Mouse (Mus musculus) forebrain, embryonic 12.5 days (tissue): ENCODE results near the gene Svop. TPM values are rescaled to one million over a fixed set of nuclear protein-coding genes. Genes with fewer than 3 reads are reported as not detected.

Experiments used
- ATAC-seq: fragments of 200-750 bp; cut with Nextera tagmentation; 2 replicates; pipeline ENCODE4 v1.8.0; 2017; ENCODE audit warnings: moderate TSS enrichment; ENCODE audit not compliant: low FRiP score
- H3K27ac ChIP-seq: fragments of 300-500 bp; sonication (generic); 2 replicates; pipeline ENCODE4 v1.5.1; 2016; ENCODE audit warnings: mild to moderate bottlenecking
- H3K27me3 ChIP-seq: fragments of 300-500 bp; sonication (generic); 2 replicates; pipeline ENCODE4 v1.6.1; 2016; ENCODE audit warnings: mild to moderate bottlenecking
- H3K36me3 ChIP-seq: fragments of 300-500 bp; sonication (generic); replicated peaks from 2 replicates; pipeline ENCODE4 v1.6.1; 2016; ENCODE audit warnings: mild to moderate bottlenecking
- H3K4me1 ChIP-seq: fragments of 300-500 bp; sonication (generic); 2 replicates; pipeline ENCODE4 v1.6.1; 2016
- H3K4me2 ChIP-seq: fragments of 300-500 bp; sonication (generic); 2 replicates; pipeline ENCODE4 v1.6.1; 2016; ENCODE audit warnings: mild to moderate bottlenecking, moderate library complexity
- H3K4me3 ChIP-seq: fragments of 300-500 bp; sonication (generic); replicated peaks from 2 replicates; pipeline ENCODE4 v1.5.1; 2016; ENCODE audit warnings: mild to moderate bottlenecking
- H3K9ac ChIP-seq: fragments of 300-500 bp; sonication (generic); 2 replicates; pipeline ENCODE4 v1.6.1; 2016; ENCODE audit warnings: mild to moderate bottlenecking
- H3K9me3 ChIP-seq: fragments of 300-500 bp; sonication (generic); 2 replicates; pipeline ENCODE4 v1.6.1; 2016
- WGBS: fragments of 180-500 bp; shearing (Covaris S2); methylation state at CpG from one replicate; pipeline ENCODE4 v1.1.7; 2016; 5-methylcytosine and 5-hydroxymethylcytosine counted together
- polyA plus RNA-seq: library from polyadenylated mRNA; unstranded; fragments of >200 nt; fragmentation: Nextera tagmentation; extraction: Ambion mirVana; gene quantifications from 2 replicates; pipeline ENCODE4 v1.2.1, GENCODE M21; 2016

Svop gene
- polyA plus RNA-seq, 1 experiment from 2014 or later: 40.2 TPM

DNA sequence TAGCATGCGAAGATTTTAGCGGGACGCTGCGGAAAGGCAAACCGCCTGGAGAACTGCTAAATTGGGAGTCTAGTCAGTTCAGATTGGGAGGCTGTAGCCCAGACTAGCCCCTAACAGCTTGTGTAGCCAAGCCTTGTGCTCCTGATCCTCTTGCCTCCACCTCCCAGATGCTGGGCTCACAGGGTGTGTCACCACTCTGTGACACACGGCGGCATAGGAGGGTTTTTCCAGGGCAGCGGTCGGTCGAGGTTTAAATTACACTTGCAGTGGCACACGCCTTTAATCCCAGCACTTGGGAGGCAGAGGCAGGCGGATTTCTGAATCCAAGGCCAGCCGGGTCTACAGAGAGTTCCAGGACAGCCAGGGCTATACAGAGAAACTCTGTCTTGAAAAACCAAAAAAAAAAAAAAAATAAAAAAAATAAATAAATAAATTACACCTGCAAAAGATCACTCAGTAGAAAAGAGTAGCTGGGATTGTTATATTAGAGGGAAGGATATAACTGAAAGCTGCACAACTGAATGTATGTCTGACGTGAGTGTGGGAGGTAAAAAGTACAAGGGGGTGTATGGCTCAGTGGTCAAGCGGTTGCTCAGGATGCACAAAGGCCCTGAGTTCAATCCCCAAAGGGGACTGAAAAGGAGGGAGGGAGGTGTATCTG, 38.3 kb upstream of the Svop start:
- no peak overlapping the region for H3K9ac ChIP-seq
- ATAC-seq: no peak
- H3K36me3 ChIP-seq: peaks cover 12% of the 10 kb centered on the region; the same call in 1 of the 2 replicates
- peaks cover 38% of the 10 kb centered on the region for H3K4me1 ChIP-seq
- peak overlapping the region; percentile 99 for H3K4me2 ChIP-seq
- 79% methylated on average over 15 of the region's 15 CpGs for WGBS
- H3K9me3 ChIP-seq: no peaks in the 10 kb centered on the region
- peak overlapping the region; percentile 90 for H3K4me3 ChIP-seq
- H3K27me3 ChIP-seq: no peaks in the 10 kb centered on the region
- H3K27ac ChIP-seq: no peak overlapping the region

DNA sequence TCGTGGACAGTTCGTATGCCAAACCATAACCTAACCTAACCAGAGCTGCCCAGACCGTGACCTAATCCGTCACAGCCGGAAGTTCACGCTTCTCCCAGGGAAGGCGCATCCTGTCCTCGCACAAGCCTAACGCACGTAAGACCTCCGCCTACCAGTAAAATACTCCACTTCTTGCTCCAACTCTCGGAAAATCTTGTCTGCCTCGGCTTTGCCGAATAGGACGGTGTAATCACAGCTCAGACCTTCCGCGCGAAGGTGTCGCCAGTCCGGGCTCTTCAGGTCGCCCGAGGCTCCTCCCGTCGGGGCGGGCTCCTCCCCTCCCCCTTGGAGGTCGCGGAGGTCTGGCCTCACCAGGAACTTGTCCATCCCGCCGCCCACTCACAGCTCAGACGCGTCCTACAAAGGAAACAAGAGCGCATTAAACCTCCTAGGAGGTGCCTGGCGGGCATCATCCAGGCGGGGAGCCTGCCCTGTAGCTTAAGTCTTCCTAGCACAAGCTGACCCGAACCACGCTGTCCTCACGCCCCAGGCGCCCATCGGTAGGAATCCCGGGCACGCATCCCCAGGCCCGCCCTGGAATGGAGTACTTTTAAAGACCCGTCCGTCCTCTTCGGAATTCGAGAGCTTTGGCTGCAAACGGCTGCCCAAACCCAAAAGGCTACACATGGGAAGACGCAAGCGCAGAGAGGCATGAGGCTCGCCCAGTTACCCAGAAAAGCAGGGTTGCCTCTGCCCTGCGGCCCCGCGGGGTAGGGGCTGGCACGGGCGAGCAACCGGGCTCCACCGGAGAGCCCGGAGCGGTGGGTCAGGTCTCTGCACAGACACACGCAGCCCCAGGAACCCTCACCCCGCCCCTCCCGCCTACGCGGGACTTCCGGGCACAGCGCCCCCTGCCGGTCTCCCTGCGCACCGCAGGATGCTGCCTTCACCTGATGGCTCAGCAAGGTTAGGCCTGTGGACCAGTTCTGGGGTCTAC, 36.3 kb upstream of the Svop start, which contains the start of gene Alkbh2:
TSS of gene Alkbh2 (minus strand) at position 845 of the 976 bp plus-strand sequence.
- ATAC-seq: peak; percentile 8; the same call in 1 of the 2 replicates
- under 1% methylated on average over 68 of the region's 69 CpGs for WGBS
- H3K4me1 ChIP-seq: peaks cover 26% of the 10 kb centered on the region
- no peaks in the 10 kb centered on the region for H3K27me3 ChIP-seq
- peak within 1 kb of the TSS; percentile 65 for H3K4me3 ChIP-seq
- H3K36me3 ChIP-seq: peaks cover 31% of the 10 kb centered on the region
- peak within 1 kb of the TSS; percentile 83 for H3K27ac ChIP-seq
- H3K9me3 ChIP-seq: no peaks in the 10 kb centered on the region
- H3K4me2 ChIP-seq: peak within 1 kb of the TSS; percentile 96
- peak within 1 kb of the TSS; percentile 72 for H3K9ac ChIP-seq

DNA sequence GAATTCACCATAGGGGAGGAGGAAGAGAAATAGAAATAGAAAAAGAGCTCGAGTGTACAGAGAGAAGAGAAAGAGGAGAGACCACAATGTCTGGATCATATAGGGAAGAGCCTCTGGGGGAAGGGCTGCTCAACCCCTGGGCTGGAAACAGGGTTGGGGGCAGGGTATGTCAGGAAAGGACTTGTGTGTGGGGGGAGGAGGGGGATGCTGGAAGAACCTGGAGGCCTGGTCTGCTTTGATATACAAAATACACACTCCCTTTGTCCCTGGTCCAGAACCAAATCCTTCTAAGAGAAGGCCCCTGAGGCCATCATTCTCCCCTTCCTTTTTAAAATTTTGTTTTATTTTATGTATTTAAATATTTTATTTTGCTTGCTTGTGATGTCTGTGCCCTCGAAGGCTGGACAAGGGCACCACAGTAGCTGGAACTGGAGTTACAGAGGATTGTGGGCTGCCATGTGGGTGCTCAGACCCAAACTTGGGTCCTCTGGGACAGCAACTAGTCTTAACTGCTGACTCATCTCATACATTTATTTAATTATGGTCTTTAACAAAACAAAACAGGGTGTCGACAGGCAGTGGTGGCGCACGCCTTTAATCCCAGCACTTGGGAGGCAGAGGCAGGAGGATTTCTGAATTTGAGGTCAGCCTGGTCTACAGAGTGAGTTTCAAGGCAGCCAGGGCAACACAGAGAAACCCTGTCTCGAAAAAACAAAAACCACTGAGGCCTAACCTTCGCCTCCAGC, 35.3 kb upstream of the Svop start:
- H3K9ac ChIP-seq: no peak overlapping the region

GRCm38 (mm10) chr5:114126008-114126407, 34.6 kb upstream of the Svop start:
- H3K4me2 ChIP-seq: no peak overlapping the region
- no peaks in the 10 kb centered on the region for H3K27me3 ChIP-seq
- no peak overlapping the region for H3K27ac ChIP-seq
- H3K4me1 ChIP-seq: peaks cover 12% of the 10 kb centered on the region
- H3K9me3 ChIP-seq: no peaks in the 10 kb centered on the region
- H3K4me3 ChIP-seq: no peak overlapping the region
- no peak for ATAC-seq
- H3K36me3 ChIP-seq: peaks cover 47% of the 10 kb centered on the region
- H3K9ac ChIP-seq: no peak overlapping the region
- 94% methylated on average over 3 of the region's 3 CpGs for WGBS

More for the DNA sequence above, 35.3 kb upstream of the Svop start:
- WGBS: 84% methylated on average over 7 of the region's 7 CpGs
- Histone ChIP-seq H3K4me2 (peak overlapping the region; percentile 96), H3K9me3 (no peaks in the 10 kb centered on the region), H3K27ac (no peak overlapping the region), H3K27me3 (no peaks in the 10 kb centered on the region), H3K36me3 (peaks cover 41% of the 10 kb centered on the region), H3K4me1 (peaks cover 16% of the 10 kb centered on the region), H3K4me3 (no peak overlapping the region; the same call in 1 of the 2 replicates)
- no peak for ATAC-seq

GRCm38 (mm10) chr5:114119806-114120205, 28.4 kb upstream of the Svop start:
- Histone ChIP-seq H3K9me3 (no peaks in the 10 kb centered on the region), H3K4me2 (no peak overlapping the region), H3K36me3 (peaks cover 92% of the 10 kb centered on the region), H3K27ac (no peak overlapping the region), H3K4me1 (no peaks in the 10 kb centered on the region), H3K4me3 (no peak overlapping the region), H3K27me3 (no peaks in the 10 kb centered on the region), H3K9ac (no peak overlapping the region)
- 87% methylated on average over 4 of the region's 4 CpGs for WGBS
- no peak for ATAC-seq

DNA sequence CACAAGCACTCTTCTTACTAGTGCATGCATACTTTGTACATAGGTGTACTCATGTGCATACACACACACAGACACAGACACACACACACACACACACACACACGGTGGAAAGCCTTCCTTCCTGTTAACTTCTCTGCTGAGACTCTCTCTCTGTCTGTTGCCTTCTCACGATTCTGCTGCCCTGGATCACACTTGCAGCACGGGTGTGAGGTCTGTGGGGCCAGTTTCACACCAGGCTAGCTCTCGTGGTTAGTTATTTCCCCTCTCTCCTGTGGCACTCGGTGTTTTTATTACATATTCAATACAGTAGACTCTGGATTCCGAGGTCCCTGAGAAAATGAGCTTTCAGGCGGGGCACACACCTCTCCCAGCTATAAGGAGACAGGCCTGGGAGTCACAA, 25.2 kb upstream of the Svop start:
- peaks cover 94% of the 10 kb centered on the region for H3K36me3 ChIP-seq
- 82% methylated on average over 7 of the region's 7 CpGs for WGBS
- no peak for ATAC-seq

DNA sequence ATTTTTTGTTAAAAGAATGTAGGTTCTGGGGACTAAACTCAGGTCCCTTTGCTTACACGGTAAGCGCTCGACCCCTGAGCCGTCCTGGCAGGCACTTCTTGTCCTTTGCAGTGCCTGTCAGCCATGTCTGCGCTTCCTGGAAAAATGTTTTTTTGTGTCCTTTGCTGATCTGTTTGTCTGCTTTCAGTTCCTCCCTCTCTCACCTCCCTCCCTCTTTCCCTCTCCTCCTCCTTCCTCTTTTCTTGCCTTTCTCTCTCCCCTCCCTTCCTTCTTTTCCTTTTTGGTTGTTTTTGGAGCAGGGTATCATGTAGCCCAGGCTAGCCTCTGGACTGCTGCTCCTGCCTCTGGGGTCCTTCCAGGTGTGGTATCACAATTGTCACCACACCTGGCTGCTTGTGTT, 23.7 kb upstream of the Svop start:
- 94% methylated on average over 5 of the region's 5 CpGs for WGBS
- Histone ChIP-seq H3K9me3 (no peaks in the 10 kb centered on the region), H3K9ac (no peak overlapping the region), H3K27ac (no peak overlapping the region), H3K36me3 (peaks cover 94% of the 10 kb centered on the region), H3K4me2 (no peak overlapping the region), H3K4me1 (no peaks in the 10 kb centered on the region), H3K4me3 (no peak overlapping the region), H3K27me3 (no peaks in the 10 kb centered on the region)
- no peak for ATAC-seq

More for the DNA sequence above, 25.2 kb upstream of the Svop start:
- Histone ChIP-seq H3K4me3 (no peak overlapping the region), H3K4me1 (no peaks in the 10 kb centered on the region), H3K4me2 (no peak overlapping the region), H3K9ac (no peak overlapping the region), H3K27me3 (no peaks in the 10 kb centered on the region), H3K9me3 (no peaks in the 10 kb centered on the region), H3K27ac (no peak overlapping the region)

DNA sequence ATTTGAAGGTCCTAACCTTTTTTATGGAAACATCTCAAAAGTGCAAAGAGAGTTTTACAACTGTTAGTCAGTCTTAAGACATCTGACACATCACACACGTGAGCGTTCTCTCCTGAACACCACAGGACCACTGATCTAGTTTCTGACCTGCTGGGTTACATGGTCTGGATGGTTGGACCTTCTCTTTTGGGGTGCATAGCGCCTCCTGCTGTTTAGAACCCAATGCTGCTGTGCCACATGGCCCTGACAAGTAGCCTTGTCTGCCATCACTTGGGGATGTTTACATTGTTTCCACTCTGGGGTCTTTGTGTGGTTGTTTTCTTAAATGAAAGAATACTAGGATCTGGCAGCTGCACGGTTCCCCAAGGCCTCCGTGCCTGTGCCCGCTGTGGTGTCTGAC, 22.0 kb upstream of the Svop start:
- no peak overlapping the region for H3K9ac ChIP-seq
- WGBS: 85% methylated on average over 6 of the region's 6 CpGs
- H3K4me1 ChIP-seq: no peaks in the 10 kb centered on the region
- no peak overlapping the region for H3K4me3 ChIP-seq
- H3K27ac ChIP-seq: no peak overlapping the region
- no peaks in the 10 kb centered on the region for H3K9me3 ChIP-seq
- H3K4me2 ChIP-seq: no peak overlapping the region
- no peaks in the 10 kb centered on the region for H3K27me3 ChIP-seq
- no peak for ATAC-seq
- peaks cover 94% of the 10 kb centered on the region for H3K36me3 ChIP-seq

DNA sequence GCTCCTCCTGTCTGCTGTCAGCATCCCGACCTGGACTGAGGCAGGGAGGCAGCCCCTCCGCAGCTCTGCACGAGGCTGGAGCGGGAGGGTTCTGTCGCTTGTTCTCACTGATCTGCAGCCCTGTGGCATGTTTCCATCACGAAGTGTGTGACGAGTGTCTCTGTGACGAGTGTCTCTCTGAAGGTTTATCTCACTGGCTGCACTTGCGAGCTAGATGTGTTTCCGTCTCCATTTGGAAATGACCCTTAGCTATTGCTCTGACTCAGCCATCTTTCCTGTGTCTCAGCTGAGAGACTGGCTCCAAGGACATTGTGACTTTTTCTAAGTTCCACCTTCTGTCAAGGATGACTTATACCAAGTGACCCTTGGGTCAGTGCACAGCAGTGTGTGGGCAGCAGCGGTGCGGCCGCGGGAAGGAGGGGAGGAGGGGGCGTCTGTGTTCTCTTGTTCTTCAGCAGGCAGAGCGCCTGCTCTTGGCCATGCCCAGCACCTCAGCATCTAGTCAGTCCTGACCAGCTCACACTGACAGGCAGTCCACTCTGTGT, 15.1 kb upstream of the Svop start:
- 92% methylated on average over 16 of the region's 16 CpGs for WGBS
- ATAC-seq: no peak
- H3K36me3 ChIP-seq: peaks cover 76% of the 10 kb centered on the region

DNA sequence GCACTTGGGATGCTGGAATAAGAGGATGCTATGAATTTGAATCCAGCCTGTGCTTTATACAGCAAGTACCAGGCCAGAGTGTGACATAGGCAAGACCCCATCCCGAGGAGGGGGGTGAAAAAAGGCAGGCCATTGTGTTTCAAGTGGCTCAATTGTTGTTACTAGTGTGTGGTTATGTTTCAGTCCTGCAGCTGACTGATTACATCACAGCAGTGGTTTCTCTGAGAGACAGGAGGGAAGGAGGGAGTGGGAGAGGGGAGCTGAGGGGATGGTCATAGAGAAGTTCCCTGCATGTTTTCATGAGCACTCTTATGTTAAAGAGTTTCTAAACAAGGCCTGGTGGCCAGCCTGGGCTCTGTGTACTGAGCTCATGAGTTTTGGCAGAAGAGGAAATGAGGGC, 11.4 kb upstream of the Svop start:
- H3K9ac ChIP-seq: no peak overlapping the region
- 63% methylated on average over 1 of the region's 1 CpGs for WGBS
- no peak overlapping the region for H3K4me3 ChIP-seq
- no peak for ATAC-seq
- 0 out of 2 replicates have a peak, but pooled peaks cover 2% of the 10 kb centered on the region for H3K27me3 ChIP-seq
- no peak overlapping the region for H3K27ac ChIP-seq
- peaks cover 22% of the 10 kb centered on the region for H3K4me1 ChIP-seq
- no peaks in the 10 kb centered on the region for H3K9me3 ChIP-seq
- H3K36me3 ChIP-seq: peaks cover 40% of the 10 kb centered on the region
- H3K4me2 ChIP-seq: no peak overlapping the region

More for the DNA sequence above, 15.1 kb upstream of the Svop start:
- no peaks in the 10 kb centered on the region for H3K27me3 ChIP-seq
- no peak overlapping the region for H3K9ac ChIP-seq
- H3K27ac ChIP-seq: no peak overlapping the region
- H3K4me3 ChIP-seq: no peak overlapping the region
- H3K4me1 ChIP-seq: peaks cover 8% of the 10 kb centered on the region; the same call in 1 of the 2 replicates
- H3K4me2 ChIP-seq: no peak overlapping the region
- no peaks in the 10 kb centered on the region for H3K9me3 ChIP-seq

DNA sequence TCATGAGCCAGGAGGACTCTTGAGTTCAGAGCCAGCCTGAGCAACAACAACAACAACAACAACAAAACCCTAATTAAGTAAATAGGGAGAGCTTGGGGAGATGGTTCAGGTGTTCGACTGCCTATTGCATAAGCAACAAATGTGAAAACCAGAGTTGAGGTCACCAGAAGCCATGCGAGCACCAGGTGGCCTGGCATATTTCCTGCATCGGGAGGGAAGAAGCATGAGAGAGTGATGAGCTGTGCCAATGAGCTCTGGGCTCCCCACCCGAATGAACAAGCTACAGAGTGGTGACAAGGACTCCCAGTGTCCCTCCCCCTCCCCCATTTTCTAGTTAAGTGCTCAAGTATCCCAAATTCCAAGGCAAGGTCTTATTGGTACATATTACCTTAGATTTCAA, 10.5 kb upstream of the Svop start:
- 90% methylated on average over 4 of the region's 4 CpGs for WGBS
- no peak for ATAC-seq
- Histone ChIP-seq H3K4me3 (no peak overlapping the region), H3K27ac (no peak overlapping the region), H3K27me3 (0 out of 2 replicates have a peak, but pooled peaks cover 2% of the 10 kb centered on the region), H3K4me1 (peaks cover 22% of the 10 kb centered on the region), H3K9ac (no peak overlapping the region), H3K4me2 (no peak overlapping the region), H3K36me3 (peaks cover 35% of the 10 kb centered on the region), H3K9me3 (no peaks in the 10 kb centered on the region)
